Mouse (Mus musculus): ENCODE measurements around the gene Acadl.

- no peak for TF ChIP-seq POLR2A (IDR thresholded peaks at IDR 0.05; ENCODE audit: control insufficient read depth in 1 of 2, insufficient read depth in 1 of 2, low read depth in 1 of 2, low read length in 2 of 2, poor library complexity in 1 of 2)
- TF ChIP-seq CTCF (IDR thresholded peaks at IDR 0.05 in 2 of 3, conservative IDR thresholded peaks at IDR 0.05 in 1 of 3; ENCODE audit: control insufficient read depth in 1 of 3, insufficient read depth in 1 of 3, low read depth in 2 of 3, low read length in 3 of 3, poor library complexity in 1 of 3, severe bottlenecking in 1 of 3), result no peak
- TF ChIP-seq MAFK (IDR thresholded peaks at IDR 0.05; ENCODE audit: borderline replicate concordance, low read depth, low read length), result no peak
- no peak for TF ChIP-seq MAX (IDR thresholded peaks at IDR 0.05; ENCODE audit: low read length)
- TF ChIP-seq EP300 (IDR thresholded peaks at IDR 0.05; ENCODE audit: low read depth in 1 of 2, low read length in 2 of 2), result no peak
- TF ChIP-seq UBTF (IDR thresholded peaks at IDR 0.05; ENCODE audit: borderline replicate concordance, insufficient read depth, low read depth, low read length), result no peak
- no peak for TF ChIP-seq RCOR1 (IDR thresholded peaks at IDR 0.05; ENCODE audit: low read depth, low read length)
- no peak for TF ChIP-seq MAZ (IDR thresholded peaks at IDR 0.05; ENCODE audit: low read depth, low read length)
Observed at GRCm38 (mm10) chr1:66898261-66898660, 35.2 kb upstream of the Acadl start.
